Mouse (Mus musculus) heart, adult 2 months (tissue): Measurements from ENCODE around the gene Haus5. TPM values are rescaled to one million over a fixed set of nuclear protein-coding genes. Genes with fewer than 3 reads are reported as not detected.

ENCODE experiments used
- DNase-seq, 2 experiments: peaks; one replicate each; pipeline ENCODE4 v3.0.0; 2021
- H3K27ac ChIP-seq: fragments of 200-600 bp; 2 replicates; pipeline ENCODE4 v1.8.1; 2022
- H3K27me3 ChIP-seq: fragments of 200-500 bp; 2 replicates; pipeline ENCODE4 v1.6.1; 2012; ENCODE audit warnings: mild to moderate bottlenecking, low read length, inconsistent platforms, mixed read lengths; ENCODE audit not compliant: control insufficient read depth, insufficient read depth
- H3K36me3 ChIP-seq: fragments of 200-500 bp; 2 replicates; pipeline ENCODE4 v1.6.1; 2012; ENCODE audit warnings: low read length, inconsistent platforms; ENCODE audit not compliant: control insufficient read depth, insufficient read depth
- H3K4me1 ChIP-seq: fragments of 200-500 bp; 2 replicates; pipeline ENCODE4 v1.6.1; 2011; ENCODE audit warnings: low read length; ENCODE audit not compliant: control insufficient read depth, insufficient read depth
- H3K4me3 ChIP-seq: fragments of 200-600 bp; 2 replicates; pipeline ENCODE4 v1.8.1; 2022
- H3K79me2 ChIP-seq: fragments of 200-500 bp; replicated peaks from 2 replicates; pipeline ENCODE4 v1.6.1; 2012; ENCODE audit warnings: mild to moderate bottlenecking, inconsistent platforms, low read length, moderate library complexity, mixed read lengths; ENCODE audit not compliant: control insufficient read depth, insufficient read depth
- H3K9ac ChIP-seq: fragments of 200-500 bp; 2 replicates; pipeline ENCODE4 v1.6.1; 2012; ENCODE audit warnings: low read depth, mild to moderate bottlenecking, control low read depth, inconsistent platforms, low read length, mixed read lengths
- CTCF ChIP-seq: fragments of 200-600 bp; IDR thresholded peaks from 2 replicates; pipeline ENCODE4 v1.8.1; 2022; ENCODE audit warnings: antibody characterized with exemption, mild to moderate bottlenecking, moderate library complexity
- EP300 ChIP-seq: fragments of 200-500 bp; IDR thresholded peaks from 2 replicates; pipeline ENCODE4 v1.6.1; 2011; ENCODE audit warnings: low read depth, low read length, control low read depth; ENCODE audit not compliant: insufficient read depth
- POLR2A ChIP-seq: fragments of 200-500 bp; IDR thresholded peaks from 2 replicates; pipeline ENCODE4 v1.6.1; 2011; ENCODE audit warnings: mild to moderate bottlenecking, low read depth, low read length, control low read depth; ENCODE audit not compliant: insufficient read depth
- WGBS: fragments of 180-500 bp; shearing (Covaris S2); methylation state at CpG from one replicate; pipeline ENCODE4 v1.1.7; 2018; 5-methylcytosine and 5-hydroxymethylcytosine counted together
- intact Hi-C: fragments of 180-260 bp; cut with DNase I; formaldehyde crosslinking; loops from one replicate; pipeline ENCODE4 v1.15.1; 2025
- polyA plus RNA-seq: library from polyadenylated mRNA; depleted of rRNA; stranded (reverse); fragments of >200 nt; gene quantifications from 2 replicates; pipeline ENCODE4 v1.2.3, GENCODE M21; 2012
- total RNA-seq, 2 experiments: library from RNA; stranded (reverse); gene quantifications; 2 replicates each; pipeline ENCODE4 v1.2.3; 2021

Gene Haus5
- total and polyA plus RNA-seq, 3 experiments, result 3.3 to 3.9 (median 3.7) TPM

DNA sequence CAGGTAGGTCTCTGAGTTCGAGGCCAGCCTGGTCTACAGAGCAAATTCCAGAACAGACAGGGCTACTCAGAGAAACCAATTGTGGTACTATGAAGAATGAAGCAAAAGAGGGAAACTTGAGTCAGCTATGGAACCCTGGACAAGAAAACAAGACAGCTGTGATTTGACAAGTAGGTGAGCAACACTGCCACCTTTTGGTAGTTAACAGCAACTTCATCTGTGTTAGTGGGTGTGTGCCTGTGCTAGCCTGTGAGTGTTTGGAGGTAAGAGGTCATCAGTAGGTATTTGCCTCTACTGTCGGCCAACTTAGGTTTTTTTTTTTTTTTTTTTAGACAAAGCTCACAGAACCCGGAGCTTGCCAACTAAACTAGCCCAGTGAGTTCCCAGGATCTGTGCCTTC lies 4.4 kb upstream of the Haus5 start:
- intact Hi-C loops, result loop anchor here (10.0 kb wide), 1 partner anchor 186 kb away; the partner anchor contains the start of gene Ffar3
- Histone ChIP-seq H3K4me3 (no peak overlapping the region), H3K9ac (no peak overlapping the region), H3K27me3 (no peaks in the 10 kb centered on the region), H3K36me3 (no peaks in the 10 kb centered on the region), H3K27ac (no peak overlapping the region), H3K79me2 (no peaks in the 10 kb centered on the region), H3K4me1 (no peaks in the 10 kb centered on the region)
- TF ChIP-seq POLR2A (no peak), CTCF (peak; percentile 61)
- no peak for DNase-seq
- 41% methylated on average over 3 of the region's 3 CpGs for WGBS

DNA sequence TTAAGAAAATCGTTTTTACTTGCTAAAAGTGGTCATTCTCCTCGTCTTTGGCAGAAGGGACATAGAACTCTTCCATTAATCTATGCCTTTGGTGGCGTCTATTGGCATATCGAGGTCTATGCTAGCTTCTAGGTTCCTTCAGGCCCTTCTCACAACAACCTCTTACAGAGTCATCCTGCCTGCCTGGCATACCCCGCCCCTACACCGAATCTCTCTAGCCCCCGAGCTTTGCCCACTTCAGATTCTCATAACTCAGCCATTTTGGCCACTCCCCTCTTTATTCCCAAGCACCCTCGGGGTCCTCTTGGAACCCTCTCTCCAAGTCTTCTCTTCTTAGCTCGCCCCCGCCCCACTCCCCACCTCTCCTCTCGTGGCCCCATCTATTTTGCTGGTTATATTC lies 527 bp upstream of the Haus5 start:
- H3K36me3 ChIP-seq, result no peaks in the 10 kb centered on the region
- intact Hi-C loops, result loop anchor here (1.0 to 10.0 kb wide), 3 partner anchors 15 to 189 kb away; partner anchors contain the start of genes Ffar3, Rbm42 and Tmem147
- DNase-seq, result no peak
- no peaks in the 10 kb centered on the region for H3K4me1 ChIP-seq
- H3K9ac ChIP-seq, result peak overlapping the region; percentile 68; the same call in 1 of the 2 replicates
- no peaks in the 10 kb centered on the region for H3K27me3 ChIP-seq
- no peak for TF ChIP-seq CTCF
- TF ChIP-seq POLR2A, result no peak
- TF ChIP-seq EP300, result no peak
- H3K79me2 ChIP-seq, result no peaks in the 10 kb centered on the region
- H3K4me3 ChIP-seq, result peak overlapping the region; percentile 72
- peak overlapping the region; percentile 67 for H3K27ac ChIP-seq
- 7% methylated on average over 11 of the region's 11 CpGs for WGBS

DNA sequence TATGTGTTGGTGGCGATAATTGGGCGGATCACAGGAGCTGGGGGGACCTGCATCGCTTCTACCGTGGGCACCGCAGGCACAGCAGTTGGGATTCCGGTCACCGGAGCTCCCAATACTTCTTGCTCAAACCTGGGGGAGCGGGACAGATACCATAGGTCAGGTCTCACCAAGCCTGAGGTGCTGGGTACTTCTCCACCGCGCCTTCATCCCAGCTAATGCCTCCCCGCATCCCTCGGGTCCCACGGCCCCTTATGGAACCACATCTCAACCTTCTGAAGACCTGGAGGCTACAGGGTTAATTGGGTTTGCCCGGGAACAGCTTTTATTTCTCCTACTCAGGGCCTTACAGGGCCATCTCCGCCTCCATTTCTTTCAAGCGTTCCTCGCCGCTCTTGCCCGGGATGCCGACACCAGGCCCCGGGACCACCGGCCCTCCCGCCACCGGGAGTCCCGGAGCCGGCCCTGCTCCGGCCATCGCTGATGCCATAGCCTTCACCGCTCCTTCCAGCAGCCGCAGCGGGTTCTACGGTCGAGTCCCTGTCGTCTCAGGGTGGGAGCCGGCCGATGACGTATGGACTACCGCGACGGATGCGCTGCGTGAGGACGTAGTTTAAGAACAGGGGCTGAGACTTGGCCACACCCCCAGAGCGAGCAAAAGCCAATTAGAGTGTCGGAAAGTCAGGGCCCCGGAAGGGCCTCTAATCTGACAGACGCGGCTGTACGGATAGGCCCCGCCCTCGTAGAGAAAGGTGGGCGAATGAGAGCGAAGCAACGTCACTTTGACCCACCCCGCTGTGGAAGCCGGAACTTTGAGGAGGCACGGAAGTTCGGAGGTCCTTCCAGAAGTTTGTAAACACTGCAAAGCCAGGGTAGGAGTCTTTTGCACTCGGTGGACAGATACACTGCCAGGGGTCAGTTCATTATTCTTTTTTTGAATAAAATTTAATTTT lies 14.9 kb downstream of the Haus5 start, which contains the start of gene Rbm42:
Gene Rbm42, minus strand, starts transcription at position 727 of the 950 bp plus-strand sequence.
- H3K27ac ChIP-seq, result peak within 1 kb of the TSS; percentile 85
- TF ChIP-seq POLR2A, result peak; percentile 89
- no peak for TF ChIP-seq EP300
- TF ChIP-seq CTCF, result no peak
- WGBS, result 1% methylated on average over 59 of the region's 59 CpGs
- H3K4me3 ChIP-seq, result peak within 1 kb of the TSS; percentile 97
- H3K79me2 ChIP-seq, result 0 out of 2 replicates have a peak, but pooled peaks cover 2% of the 10 kb centered on the region
- H3K36me3 ChIP-seq, result peaks cover 2% of the 10 kb centered on the region; the same call in 1 of the 2 replicates
- intact Hi-C loops, result loop anchor here (2.0 to 5.0 kb wide), 4 partner anchors 15 to 77 kb away; partner anchors contain the start of genes Cox6b1, Haus5, Kmt2b and Tmem147
- DNase-seq, result peak; percentile 95 to 99
- no peaks in the 10 kb centered on the region for H3K27me3 ChIP-seq
- peak within 1 kb of the TSS; percentile 86 for H3K9ac ChIP-seq
- H3K4me1 ChIP-seq, result peaks cover 2% of the 10 kb centered on the region; the same call in 1 of the 2 replicates

DNA sequence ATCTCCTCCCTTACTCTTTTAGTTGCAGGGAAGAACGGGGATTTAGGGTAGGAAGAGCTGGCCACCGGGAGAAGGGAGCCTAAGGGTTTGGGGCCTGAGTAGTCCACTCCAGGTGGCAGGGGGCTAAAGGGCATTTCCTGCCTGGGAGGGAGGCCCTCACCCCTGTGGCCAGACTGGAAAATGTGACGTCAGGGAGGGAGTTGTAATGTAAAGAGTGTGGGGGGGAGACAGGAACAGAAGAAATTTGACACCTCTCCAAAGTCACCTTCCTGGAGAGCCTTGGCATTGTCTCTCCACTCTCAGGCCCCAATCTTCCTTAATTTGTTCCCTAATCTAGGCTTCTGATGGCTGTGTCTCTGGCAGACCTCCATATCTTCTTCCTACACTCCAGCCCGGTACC lies 25.7 kb downstream of the Haus5 start:
- Histone ChIP-seq H3K79me2 (no peaks in the 10 kb centered on the region), H3K4me1 (no peaks in the 10 kb centered on the region), H3K36me3 (no peaks in the 10 kb centered on the region), H3K27me3 (peaks cover 10% of the 10 kb centered on the region), H3K27ac (no peak overlapping the region), H3K9ac (no peak overlapping the region), H3K4me3 (no peak overlapping the region)
- TF ChIP-seq EP300 (no peak), POLR2A (no peak), CTCF (no peak)
- intact Hi-C loops, result no loop called here
- DNase-seq, result no peak
- 12% methylated on average over 4 of the region's 4 CpGs for WGBS

DNA sequence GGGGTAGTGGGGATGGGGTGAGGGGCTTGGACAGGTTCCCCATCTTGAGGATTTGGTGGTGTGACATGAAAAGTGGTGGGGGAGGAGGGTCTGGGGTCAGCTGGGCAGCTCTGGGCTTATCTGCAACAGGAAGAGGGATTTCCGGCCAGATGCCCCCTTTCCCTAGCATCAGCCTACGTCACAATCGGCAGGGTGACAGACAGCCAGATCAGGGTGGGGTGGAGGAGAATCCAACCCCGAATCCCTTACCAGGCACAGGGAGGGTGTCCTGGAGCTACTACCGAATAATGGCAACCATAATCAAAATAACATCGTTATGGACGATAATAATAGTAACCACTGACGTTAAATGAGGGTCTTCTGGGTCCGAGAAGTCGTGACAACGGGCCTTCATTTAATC lies 28.4 kb downstream of the Haus5 start:
- no peaks in the 10 kb centered on the region for H3K79me2 ChIP-seq
- intact Hi-C loops, result no loop called here
- no peak overlapping the region for H3K4me3 ChIP-seq
- H3K27me3 ChIP-seq, result peaks cover 15% of the 10 kb centered on the region
- no peak overlapping the region for H3K9ac ChIP-seq
- H3K4me1 ChIP-seq, result no peaks in the 10 kb centered on the region
- DNase-seq, result no peak
- no peak overlapping the region for H3K27ac ChIP-seq
- TF ChIP-seq POLR2A (no peak), EP300 (no peak), CTCF (no peak)
- WGBS, result 12% methylated on average over 11 of the region's 11 CpGs
- H3K36me3 ChIP-seq, result no peaks in the 10 kb centered on the region

DNA sequence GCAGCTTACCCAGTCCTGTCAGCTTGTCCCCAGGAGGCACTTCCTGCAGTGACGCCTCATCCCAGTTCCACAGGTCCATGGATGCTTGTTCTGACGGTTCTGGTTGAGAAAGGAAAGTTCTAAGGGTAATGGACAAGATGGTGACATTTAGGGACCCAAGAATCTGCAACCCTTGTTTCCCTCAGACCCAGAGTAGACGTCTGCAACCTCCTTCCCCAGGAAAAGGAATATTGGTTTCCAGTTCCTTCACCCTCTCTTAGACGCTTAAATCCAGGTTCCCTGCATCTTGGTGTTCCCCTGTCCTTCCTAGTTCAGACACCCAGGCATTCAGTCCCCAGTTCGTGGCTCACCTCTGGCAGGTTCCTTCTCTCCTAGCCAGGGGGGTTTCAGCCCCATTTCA lies 29.0 kb downstream of the Haus5 start, which contains the start of gene Etv2:
Gene Etv2, minus strand, starts transcription at position 101 of the 400 bp plus-strand sequence.
- intact Hi-C loops, result no loop called here
- Histone ChIP-seq H3K4me3 (no peak within 1 kb of the TSS), H3K27me3 (peaks cover 15% of the 10 kb centered on the region), H3K79me2 (no peaks in the 10 kb centered on the region), H3K27ac (no peak within 1 kb of the TSS), H3K9ac (no peak within 1 kb of the TSS), H3K4me1 (no peaks in the 10 kb centered on the region), H3K36me3 (no peaks in the 10 kb centered on the region)
- WGBS, result 2% methylated on average over 5 of the region's 5 CpGs
- no peak for DNase-seq
- TF ChIP-seq EP300, result no peak
- TF ChIP-seq CTCF, result no peak
- no peak for TF ChIP-seq POLR2A
